Mouse (Mus musculus): ENCODE measurements around the gene Aldh3b1.

Gene Aldh3b1

GRCm38 (mm10) chr19:3947813-3948212, 18.2 kb upstream of the Aldh3b1 start:
- no peak for TF ChIP-seq GATA4 (IDR thresholded peaks at IDR 0.05; ENCODE audit: insufficient replicate concordance, low read length)

- TF ChIP-seq GATA4 (IDR thresholded peaks at IDR 0.05; ENCODE audit: insufficient replicate concordance, low read length) = no peak
These were observed 17.1 kb upstream of the Aldh3b1 start for GRCm38 (mm10) chr19:3946715-3947114.

GRCm38 (mm10) chr19:3945872-3946564, 16.4 kb upstream of the Aldh3b1 start:
- no peak for TF ChIP-seq GATA4 (IDR thresholded peaks at IDR 0.05; ENCODE audit: insufficient replicate concordance, low read length)

- TF ChIP-seq GATA4 (IDR thresholded peaks at IDR 0.05; ENCODE audit: insufficient replicate concordance, low read length) = no peak
These were observed 13.6 kb upstream of the Aldh3b1 start for GRCm38 (mm10) chr19:3942986-3943735.

GRCm38 (mm10) chr19:3942315-3942714, 12.7 kb upstream of the Aldh3b1 start:
- no peak for TF ChIP-seq GATA4 (IDR thresholded peaks at IDR 0.05; ENCODE audit: insufficient replicate concordance, low read length)

GRCm38 (mm10) chr19:3935896-3936850, 6.6 kb upstream of the Aldh3b1 start:
- TF ChIP-seq GATA4 (IDR thresholded peaks at IDR 0.05; ENCODE audit: insufficient replicate concordance, low read length) = no peak

- TF ChIP-seq GATA4 (IDR thresholded peaks at IDR 0.05; ENCODE audit: insufficient replicate concordance, low read length) = no peak
These were observed 5.7 kb upstream of the Aldh3b1 start, which contains the start of gene Unc93b1 for GRCm38 (mm10) chr19:3935032-3935895. Gene Unc93b1 (plus strand): TSS chr19:3935186.

GRCm38 (mm10) chr19:3931716-3932115, 2.1 kb upstream of the Aldh3b1 start:
- TF ChIP-seq GATA4 (IDR thresholded peaks at IDR 0.05; ENCODE audit: insufficient replicate concordance, low read length) = no peak

- no peak for TF ChIP-seq GATA4 (IDR thresholded peaks at IDR 0.05; ENCODE audit: insufficient replicate concordance, low read length)
These were observed 852 bp upstream of the Aldh3b1 start for GRCm38 (mm10) chr19:3930262-3931057.

- TF ChIP-seq GATA4 (IDR thresholded peaks at IDR 0.05; ENCODE audit: insufficient replicate concordance, low read length) = no peak
These were observed 829 bp downstream of the Aldh3b1 start for GRCm38 (mm10) chr19:3928779-3929178.

- no peak for TF ChIP-seq GATA4 (IDR thresholded peaks at IDR 0.05; ENCODE audit: insufficient replicate concordance, low read length)
These were observed 1.6 kb downstream of the Aldh3b1 start for GRCm38 (mm10) chr19:3927989-3928388.

GRCm38 (mm10) chr19:3926685-3927084, 2.9 kb downstream of the Aldh3b1 start:
- no peak for TF ChIP-seq GATA4 (IDR thresholded peaks at IDR 0.05; ENCODE audit: insufficient replicate concordance, low read length)

GRCm38 (mm10) chr19:3926279-3926678, 3.3 kb downstream of the Aldh3b1 start:
- no peak for TF ChIP-seq GATA4 (IDR thresholded peaks at IDR 0.05; ENCODE audit: insufficient replicate concordance, low read length)

- TF ChIP-seq GATA4 (IDR thresholded peaks at IDR 0.05; ENCODE audit: insufficient replicate concordance, low read length) = no peak
These were observed 3.7 kb downstream of the Aldh3b1 start for GRCm38 (mm10) chr19:3925859-3926258.
